Mouse (Mus musculus) left cerebral cortex, adult 18-20 months (tissue): ENCODE results near the gene Bglap. TPM values are rescaled to one million over a fixed set of nuclear protein-coding genes. Genes with fewer than 3 reads are reported as not detected.
A peak's percentile ranks its signal among the peaks of the same experiment; 100 is the strongest.
"Not testable (repeated sequence)": the region's sequence is repeated elsewhere in the genome, so short reads cannot be mapped to it uniquely, and the experiment has no call there.

Experiments
- DNase-seq, 2 experiments: peaks; one replicate each; pipeline ENCODE4 v3.0.0; 2021 to 2022; ENCODE audit warnings: low spot score in 2 of 2, mixed read lengths in 1 of 2
- total RNA-seq, 2 experiments: library from RNA; stranded (reverse); gene quantifications; 2 replicates each; pipeline ENCODE4 v1.2.3; 2021

The Bglap gene
- total RNA-seq, 2 experiments from 2014 or later, result not detected

- no peak for DNase-seq
Measured at GRCm38 (mm10) chr3:88395288-88395687, 11.0 kb upstream of the Bglap start.

DNA sequence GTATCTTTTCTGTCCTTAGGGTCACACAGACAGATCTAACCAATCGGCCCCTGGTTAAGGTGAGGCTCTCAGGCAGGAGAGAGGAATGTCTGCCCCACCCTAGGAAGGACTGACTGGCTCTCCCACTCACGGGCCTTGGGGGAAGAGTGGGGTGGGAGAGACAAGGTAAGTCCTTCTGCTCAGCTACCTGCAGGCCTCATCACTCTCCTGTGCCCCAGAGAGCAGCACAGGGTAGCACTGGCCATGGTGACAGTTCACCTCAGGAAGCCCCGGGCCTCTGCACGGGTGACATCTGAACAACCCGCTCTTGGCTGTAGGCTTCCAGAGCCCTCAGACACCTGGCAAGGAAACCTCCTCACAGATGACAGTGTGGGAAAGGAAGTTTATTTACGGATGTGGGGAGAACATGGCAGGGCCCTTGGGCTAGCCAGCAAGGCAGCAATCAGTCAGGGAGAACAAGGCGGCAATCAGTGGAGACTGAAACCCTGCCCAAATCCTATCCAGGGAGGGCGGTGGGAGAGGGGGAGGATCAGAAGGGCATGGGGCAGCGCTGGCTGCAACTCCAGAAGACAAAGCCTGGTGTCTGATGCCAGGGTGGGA, 9.6 kb upstream of the Bglap start:
- DNase-seq, result no peak

- DNase-seq, result not testable (repeated sequence)
Measured at GRCm38 (mm10) chr3:88382383-88382782, 1.9 kb downstream of the Bglap start.

DNA sequence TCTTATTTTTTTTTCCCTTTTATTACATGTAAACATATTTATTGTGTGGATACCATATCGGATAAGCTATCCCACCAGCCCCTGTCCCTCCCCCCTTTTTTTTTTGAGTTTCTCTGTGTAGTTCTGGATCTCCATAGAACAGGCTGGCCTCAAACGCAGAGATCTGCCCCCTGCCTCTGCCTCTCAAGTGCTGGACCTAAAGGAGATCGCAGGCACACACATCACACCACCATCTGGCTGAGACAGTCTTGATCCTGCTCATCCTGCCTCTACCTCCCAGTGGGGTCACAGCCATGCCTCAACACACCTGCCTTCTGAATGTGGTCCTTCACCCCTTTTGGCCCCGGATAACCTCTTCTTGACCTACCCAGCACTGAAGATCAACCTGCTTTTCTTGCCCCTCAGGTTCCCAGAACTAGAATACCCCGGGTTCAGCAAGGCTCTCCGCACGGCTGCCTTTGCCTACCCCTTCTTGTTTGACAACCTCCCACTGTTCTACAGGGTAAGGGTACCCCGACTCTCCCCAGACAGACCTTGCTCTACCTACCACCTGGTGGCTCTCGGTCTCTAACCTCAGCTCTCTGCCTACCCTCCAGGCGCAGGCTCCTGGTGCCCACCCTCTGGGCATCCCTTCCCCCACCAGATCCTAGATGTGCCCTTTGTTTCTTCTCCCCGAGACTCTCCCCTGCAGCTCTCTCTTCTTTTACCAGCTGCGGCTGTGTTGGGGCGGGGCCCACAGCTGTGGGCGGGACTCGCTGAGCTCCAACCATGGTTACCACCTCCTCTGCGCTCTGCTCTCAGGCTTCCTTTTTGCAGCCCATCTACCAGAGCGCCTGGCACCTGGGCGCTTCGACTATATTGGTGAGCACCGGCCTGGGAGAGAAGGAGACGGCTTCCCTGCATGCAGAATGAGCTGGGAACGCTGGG, 2.6 kb downstream of the Bglap start:
- peak in 1 of 2 experiments; percentile 37 for DNase-seq

- DNase-seq, result not testable (repeated sequence)
Measured at GRCm38 (mm10) chr3:88378599-88378998, 5.7 kb downstream of the Bglap start, which contains the start of gene Bglap2. Bglap2 (minus strand) TSS chr3:88378699.

- not testable (repeated sequence) for DNase-seq
Measured at GRCm38 (mm10) chr3:88376644-88377043, 7.6 kb downstream of the Bglap start.

DNA sequence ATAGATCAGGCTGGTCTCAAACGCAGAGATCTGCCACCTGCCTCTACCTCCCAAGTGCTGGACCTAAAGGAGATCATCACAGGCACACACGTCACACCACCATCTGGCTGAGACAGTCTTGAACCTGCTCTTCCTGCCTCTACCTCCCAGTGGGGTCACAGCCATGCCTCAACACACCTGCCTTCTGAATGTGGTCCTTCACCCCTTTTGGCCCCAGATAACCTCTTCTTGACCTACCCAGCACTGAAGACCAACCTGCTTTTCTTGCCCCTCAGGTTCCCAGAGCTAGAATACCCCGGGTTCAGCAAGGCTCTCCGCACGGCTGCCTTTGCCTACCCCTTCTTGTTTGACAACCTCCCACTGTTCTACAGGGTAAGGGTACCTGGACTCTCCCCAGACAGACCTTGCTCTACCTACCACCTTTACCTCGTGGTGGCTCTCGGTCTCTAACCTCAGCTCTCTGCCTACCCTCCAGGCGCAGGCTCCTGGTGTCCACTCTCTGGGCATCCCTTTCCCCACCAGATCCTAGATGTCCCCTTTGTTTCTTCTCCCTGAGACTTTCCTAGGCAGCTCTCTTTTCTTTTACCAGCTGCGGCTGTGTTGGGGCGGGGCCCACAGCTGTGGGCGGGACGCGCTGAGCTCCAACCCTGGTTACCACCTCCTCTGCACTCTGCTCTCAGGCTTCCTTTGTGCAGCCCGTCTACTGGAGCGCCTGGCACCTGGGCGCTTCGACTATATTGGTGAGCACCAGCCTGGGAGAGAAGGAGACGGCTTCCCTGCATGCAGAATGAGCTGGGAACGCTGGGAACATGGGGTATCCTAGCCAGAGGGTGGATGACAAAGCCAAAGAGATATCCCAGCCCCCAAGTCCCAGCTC, 8.3 kb downstream of the Bglap start:
- DNase-seq, result not testable (repeated sequence)

- DNase-seq, result not testable (repeated sequence)
Measured at GRCm38 (mm10) chr3:88372643-88373042, 11.6 kb downstream of the Bglap start, which contains the start of gene Bglap3. Bglap3 (minus strand) TSS chr3:88372743.

DNA sequence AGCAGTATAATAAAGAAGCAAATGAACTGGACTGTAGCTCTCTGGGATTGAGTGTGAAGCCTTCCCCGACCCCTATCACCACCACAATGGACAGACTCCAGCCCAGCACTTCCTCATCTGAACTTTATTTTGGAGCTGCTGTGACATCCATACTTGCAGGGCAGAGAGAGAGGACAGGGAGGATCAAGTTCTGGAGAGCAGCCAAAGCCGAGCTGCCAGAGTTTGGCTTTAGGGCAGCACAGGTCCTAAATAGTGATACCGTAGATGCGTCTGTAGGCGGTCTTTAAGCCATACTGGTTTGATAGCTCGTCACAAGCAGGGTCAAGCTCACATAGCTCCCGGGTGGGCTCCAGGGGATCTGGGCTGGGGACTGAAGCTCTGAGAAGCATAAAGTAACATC, 15.8 kb downstream of the Bglap start:
- DNase-seq, result not testable (repeated sequence)

DNA sequence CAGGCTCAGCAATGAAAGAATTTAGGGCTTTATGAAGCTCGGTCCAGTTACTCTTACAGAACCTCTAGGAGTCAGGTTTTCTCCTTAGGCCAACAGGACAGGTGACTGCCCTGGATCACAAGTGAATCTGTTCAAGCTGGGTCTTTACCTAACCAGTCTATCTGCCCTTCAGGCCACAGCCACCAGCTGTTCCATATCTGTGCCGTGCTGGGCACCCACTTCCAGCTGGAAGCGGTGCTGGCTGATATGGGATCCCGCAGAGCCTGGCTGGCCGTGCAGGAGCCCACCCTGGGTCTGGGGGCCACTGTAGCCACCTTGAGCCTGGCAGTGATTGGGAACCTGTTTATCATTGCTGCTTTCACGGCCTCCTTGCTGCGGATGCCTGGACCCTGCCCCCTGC, 16.7 kb downstream of the Bglap start:
- DNase-seq, result not testable (repeated sequence)

GRCm38 (mm10) chr3:88366830-88367428, 17.3 kb downstream of the Bglap start:
- DNase-seq, result peak; percentile 59 to 78

DNA sequence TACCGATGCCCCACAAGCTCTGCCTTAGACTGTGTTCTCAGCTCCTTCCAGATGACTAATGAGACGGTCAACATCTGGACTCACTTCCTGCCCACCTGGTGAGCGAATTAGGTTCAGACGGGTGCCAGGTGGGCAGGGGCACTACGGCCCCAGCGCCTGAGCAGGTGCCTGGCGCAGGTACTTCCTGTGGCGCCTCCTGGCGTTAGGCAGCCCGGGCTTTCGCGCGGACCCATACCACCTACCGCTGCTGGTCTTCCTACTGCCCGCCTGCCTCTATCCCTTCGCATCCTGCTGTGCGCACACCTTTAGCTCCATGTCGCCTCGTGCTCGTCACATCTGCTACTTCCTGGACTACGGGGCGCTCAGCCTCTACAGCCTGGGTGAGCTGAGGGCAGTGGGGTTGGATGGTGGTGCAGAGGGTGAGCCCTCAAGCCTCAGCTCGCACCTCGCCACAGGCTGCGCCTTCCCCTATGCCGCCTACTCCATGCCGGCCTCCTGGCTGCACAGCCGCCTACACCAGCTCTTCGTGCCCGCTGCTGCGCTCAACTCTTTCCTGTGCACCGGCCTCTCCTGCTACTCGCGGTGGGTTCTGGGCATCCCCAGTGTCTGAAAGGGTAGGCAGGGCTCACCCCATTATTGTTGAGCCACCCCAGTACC, 18.4 kb downstream of the Bglap start:
- peak; percentile 40 to 57 for DNase-seq

GRCm38 (mm10) chr3:88364337-88364736, 19.9 kb downstream of the Bglap start, which contains the start of gene Paqr6:
Paqr6 (plus strand) TSS chr3:88364584.
- no peak for DNase-seq

GRCm38 (mm10) chr3:88363700-88364099, 20.6 kb downstream of the Bglap start:
- DNase-seq, result no peak

DNA sequence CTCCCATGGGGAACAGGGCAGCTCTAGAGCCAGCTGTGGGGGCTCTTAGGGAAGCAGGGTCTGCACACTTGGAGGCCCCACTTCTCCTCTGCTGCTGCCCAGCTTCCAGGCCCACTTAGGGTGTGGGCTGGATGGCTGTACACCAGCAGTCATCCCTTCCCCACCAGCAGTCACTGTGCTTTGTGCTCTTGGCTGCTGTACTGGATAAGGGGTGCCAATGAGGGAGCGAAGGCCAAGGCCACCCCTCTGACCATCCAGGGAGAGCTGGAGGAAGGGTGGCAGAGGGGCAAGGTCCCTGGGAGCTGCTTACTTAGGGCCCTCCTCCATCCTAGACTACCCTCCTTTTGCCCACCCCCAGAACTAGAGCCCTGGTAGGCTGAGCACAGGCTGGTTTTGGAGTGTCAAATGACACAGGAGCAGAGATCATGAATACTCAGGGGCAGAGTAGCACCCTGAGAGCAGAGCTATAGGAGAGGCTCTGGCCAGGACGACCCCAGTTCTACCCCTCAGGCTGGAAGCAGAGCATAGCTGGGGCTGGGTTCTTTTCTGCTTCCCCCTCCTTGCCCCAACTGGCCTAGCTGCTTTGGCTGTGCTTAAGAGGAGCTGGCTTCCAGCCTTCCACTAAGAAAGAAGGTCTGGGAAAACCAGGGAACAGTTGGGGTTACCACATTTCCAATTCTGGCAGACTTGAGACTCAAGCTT, 22.5 kb downstream of the Bglap start:
- no peak for DNase-seq

GRCm38 (mm10) chr3:88361096-88361495, 23.2 kb downstream of the Bglap start:
- no peak for DNase-seq

DNA sequence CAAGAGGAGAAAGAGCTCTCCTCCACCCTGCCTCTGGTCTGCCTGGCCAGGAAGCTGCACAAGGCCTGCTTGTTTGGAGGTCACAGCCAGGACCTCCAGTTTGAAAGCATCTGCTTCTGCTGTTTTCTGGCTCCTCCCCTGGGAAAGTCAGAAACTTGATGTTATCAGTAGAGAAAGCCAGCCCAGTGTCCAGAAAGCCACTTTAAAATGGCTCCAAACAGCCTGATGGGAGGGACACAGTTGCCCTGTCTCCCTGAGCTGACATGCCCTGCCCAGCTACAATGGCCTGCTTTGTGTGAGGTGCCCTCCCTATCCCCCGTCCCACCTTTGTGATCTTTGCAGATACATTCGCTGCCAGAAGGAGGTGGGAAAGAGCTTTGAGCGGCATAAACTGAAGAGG, 24.3 kb downstream of the Bglap start:
- DNase-seq, result no peak

GRCm38 (mm10) chr3:88359584-88359983, 24.7 kb downstream of the Bglap start:
- DNase-seq, result no peak

GRCm38 (mm10) chr3:88354396-88355165, 29.7 kb downstream of the Bglap start:
- no peak for DNase-seq
